Mouse (Mus musculus) forebrain, postnatal 0 days (tissue): Measurements from ENCODE around the gene Evpl. TPM values are rescaled to one million over a fixed set of nuclear protein-coding genes. Genes with fewer than 3 reads are reported as not detected.

ENCODE experiments used
- ATAC-seq: fragments of 200-750 bp; cut with Nextera tagmentation; 2 replicates; pipeline ENCODE4 v1.8.0; 2017; ENCODE audit warnings: mild to moderate bottlenecking, moderate library complexity
- DNase-seq: peaks from one replicate; pipeline ENCODE4 v3.0.0-alpha.2; 2015
- H3K27ac ChIP-seq: fragments of 300-500 bp; sonication (generic); 2 replicates; pipeline ENCODE4 v1.5.1; 2014; ENCODE audit warnings: low read depth, mild to moderate bottlenecking, antibody characterized with exemption, low read length, moderate library complexity, mixed read lengths
- H3K27me3 ChIP-seq: fragments of 300-500 bp; sonication (generic); 2 replicates; pipeline ENCODE4 v1.6.1; 2014; ENCODE audit warnings: mild to moderate bottlenecking, low read length, mixed read lengths; ENCODE audit not compliant: insufficient read depth
- H3K36me3 ChIP-seq: fragments of 300-500 bp; sonication (generic); 2 replicates; pipeline ENCODE4 v1.6.1; 2014; ENCODE audit warnings: mild to moderate bottlenecking, moderate library complexity; ENCODE audit not compliant: insufficient read depth
- H3K4me1 ChIP-seq: fragments of 300-500 bp; sonication (generic); 2 replicates; pipeline ENCODE4 v1.6.1; 2014; ENCODE audit warnings: antibody characterized with exemption; ENCODE audit not compliant: insufficient read depth
- H3K4me2 ChIP-seq: fragments of 300-500 bp; sonication (generic); 2 replicates; pipeline ENCODE4 v1.6.1; 2014; ENCODE audit warnings: low read depth, mild to moderate bottlenecking, moderate library complexity
- H3K4me3 ChIP-seq: fragments of 300-500 bp; sonication (generic); 2 replicates; pipeline ENCODE4 v1.5.1; 2014; ENCODE audit warnings: low read depth, low read length, mixed read lengths
- H3K9ac ChIP-seq: fragments of 300-500 bp; sonication (generic); 2 replicates; pipeline ENCODE4 v1.6.1; 2014; ENCODE audit warnings: mild to moderate bottlenecking
- H3K9me3 ChIP-seq: fragments of 300-500 bp; sonication (generic); 2 replicates; pipeline ENCODE4 v1.6.1; 2016; ENCODE audit warnings: low read length
- CTCF ChIP-seq: sonication (generic); IDR thresholded peaks from 2 replicates; pipeline ENCODE4 v1.5.1; 2016; ENCODE audit warnings: antibody characterized with exemption, control low read depth, low read depth
- WGBS: fragments of 180-500 bp; shearing (Covaris S2); extraction: QIAGEN DNeasy Blood & Tissue Kit; methylation state at CpG from one replicate; pipeline ENCODE4 v1.1.7; 2014; 5-methylcytosine and 5-hydroxymethylcytosine counted together
- polyA plus RNA-seq: library from polyadenylated mRNA; unstranded; fragments of >200 nt; fragmentation: Nextera tagmentation; extraction: Ambion mirVana; gene quantifications from 2 replicates; pipeline ENCODE4 v1.2.1, GENCODE M21; 2015
- total RNA-seq: library from RNA; depleted of rRNA; stranded (reverse); fragments of >200 nt; gene quantifications from 2 replicates; pipeline ENCODE4 v1.2.3, GENCODE M21; 2014

Evpl gene
- total and polyA plus RNA-seq, 2 experiments from 2014 or later: 1.1 to 2.3 TPM

DNA sequence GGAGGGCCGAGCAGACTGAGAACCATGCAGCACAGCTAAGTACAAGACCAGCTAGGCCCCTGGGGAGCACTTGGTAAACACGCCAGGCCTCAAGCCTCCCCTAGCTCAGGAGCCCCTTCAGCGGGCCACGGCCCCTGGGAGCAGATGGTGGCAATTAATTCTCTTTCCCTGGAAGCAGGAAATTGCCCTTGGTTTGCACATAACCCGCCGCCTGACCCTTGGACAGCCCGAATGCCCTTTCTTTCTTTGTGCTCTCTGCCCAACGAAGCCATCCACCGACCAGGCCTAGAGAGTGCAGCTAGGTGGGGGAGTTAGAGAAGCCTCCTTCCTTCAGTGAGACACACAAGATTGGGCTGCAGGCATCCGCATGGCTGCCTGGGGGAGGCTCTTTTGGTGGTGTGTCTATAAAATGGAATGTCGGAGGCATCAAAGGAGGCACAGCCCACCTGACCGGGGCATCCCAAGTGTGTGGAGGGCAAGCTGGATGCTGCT, 3.9 kb upstream of the Evpl start:
- no peak for ATAC-seq

DNA sequence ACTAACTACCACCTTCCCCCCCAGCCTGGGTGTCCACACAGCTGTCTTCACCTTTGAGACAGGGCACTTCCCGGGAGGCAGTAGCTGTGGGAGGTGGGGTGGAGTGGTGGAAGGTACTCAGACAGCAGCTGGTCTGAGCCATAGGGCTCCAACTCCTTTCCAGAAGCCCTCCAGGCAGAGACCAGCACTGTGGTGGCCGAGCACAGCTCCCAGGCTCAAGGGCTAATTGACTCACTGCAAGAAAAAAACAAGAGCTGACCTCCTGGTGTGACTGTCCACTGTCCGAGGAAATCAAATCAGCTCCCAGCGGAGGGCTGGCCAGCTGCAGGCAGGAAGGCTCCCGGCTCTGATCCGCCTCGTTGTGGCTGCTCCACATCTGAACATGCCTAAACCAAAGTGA, 1.9 kb upstream of the Evpl start:
- 11% methylated on average over 7 of the region's 7 CpGs for WGBS

More for the DNA sequence above, 3.9 kb upstream of the Evpl start:
- H3K27ac ChIP-seq: no peak overlapping the region
- no peak overlapping the region for H3K9ac ChIP-seq
- peaks cover 38% of the 10 kb centered on the region for H3K36me3 ChIP-seq
- H3K4me2 ChIP-seq: no peak overlapping the region
- no peak for TF ChIP-seq CTCF
- no peak overlapping the region for H3K4me3 ChIP-seq
- WGBS: 65% methylated on average over 12 of the region's 12 CpGs
- no peaks in the 10 kb centered on the region for H3K4me1 ChIP-seq
- H3K27me3 ChIP-seq: 0 out of 2 replicates have a peak, but pooled peaks cover 3% of the 10 kb centered on the region
- no peaks in the 10 kb centered on the region for H3K9me3 ChIP-seq
- DNase-seq: no peak

DNA sequence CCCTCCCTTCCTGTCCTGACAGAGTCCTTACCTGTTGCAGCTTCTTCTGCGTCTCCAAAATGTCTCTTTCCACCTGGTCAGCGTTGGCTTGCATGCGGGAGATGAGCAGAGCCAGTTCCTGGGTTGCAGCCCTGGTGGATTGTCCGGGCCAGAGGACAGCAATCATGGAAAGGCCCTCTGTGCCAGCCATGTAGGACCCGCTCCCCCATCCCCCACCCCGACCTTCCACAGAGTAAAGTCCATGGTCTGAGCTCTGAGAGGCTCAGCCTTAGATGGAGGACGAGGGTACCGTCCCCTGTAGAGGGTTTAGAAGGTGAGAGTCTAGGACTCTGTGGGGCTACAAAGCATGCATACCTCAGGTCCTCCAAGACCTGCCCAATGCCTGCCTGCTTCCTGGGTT, 3.0 kb downstream of the Evpl start:
- H3K4me3 ChIP-seq: no peak overlapping the region
- 83% methylated on average over 8 of the region's 8 CpGs for WGBS
- no peaks in the 10 kb centered on the region for H3K36me3 ChIP-seq
- H3K27me3 ChIP-seq: 0 out of 2 replicates have a peak, but pooled peaks cover 3% of the 10 kb centered on the region
- H3K4me1 ChIP-seq: no peaks in the 10 kb centered on the region
- no peaks in the 10 kb centered on the region for H3K9me3 ChIP-seq
- H3K9ac ChIP-seq: no peak overlapping the region
- TF ChIP-seq CTCF: no peak
- no peak overlapping the region for H3K27ac ChIP-seq
- H3K4me2 ChIP-seq: no peak overlapping the region
- no peak for DNase-seq
- no peak for ATAC-seq

More for the DNA sequence above, 1.9 kb upstream of the Evpl start:
- H3K4me2 ChIP-seq: no peak overlapping the region
- DNase-seq (no peak), ATAC-seq (no peak)
- H3K9ac ChIP-seq: no peak overlapping the region
- 0 out of 2 replicates have a peak, but pooled peaks cover 3% of the 10 kb centered on the region for H3K27me3 ChIP-seq
- peaks cover 18% of the 10 kb centered on the region for H3K36me3 ChIP-seq
- H3K4me3 ChIP-seq: no peak overlapping the region
- no peaks in the 10 kb centered on the region for H3K4me1 ChIP-seq
- TF ChIP-seq CTCF: no peak
- H3K9me3 ChIP-seq: no peaks in the 10 kb centered on the region
- H3K27ac ChIP-seq: no peak overlapping the region

DNA sequence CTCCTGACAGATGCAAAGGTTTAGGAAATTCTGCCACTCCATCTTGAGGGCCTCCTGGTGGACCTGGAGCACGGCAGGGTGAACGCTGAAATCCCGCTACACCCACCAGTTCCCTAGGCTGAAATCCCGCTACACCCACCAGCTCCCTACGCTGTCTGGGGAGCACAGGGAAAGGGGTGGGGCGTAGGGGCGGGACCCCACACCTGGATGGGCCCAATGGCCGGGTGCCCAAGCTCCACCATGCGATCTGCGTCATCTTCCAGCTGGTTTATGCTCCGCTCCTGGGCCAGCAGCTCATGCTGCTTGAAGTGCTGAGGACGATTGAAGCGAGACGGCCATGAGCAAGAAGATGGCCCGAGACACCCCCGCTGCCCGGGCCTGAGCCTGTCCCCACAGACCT, 5.5 kb downstream of the Evpl start:
- H3K4me1 ChIP-seq: no peaks in the 10 kb centered on the region
- 30% methylated on average over 17 of the region's 17 CpGs for WGBS
- peak; percentile 20 for DNase-seq
- no peak overlapping the region for H3K27ac ChIP-seq
- no peaks in the 10 kb centered on the region for H3K27me3 ChIP-seq
- TF ChIP-seq CTCF: no peak
- no peaks in the 10 kb centered on the region for H3K36me3 ChIP-seq
- no peak overlapping the region for H3K4me3 ChIP-seq
- no peaks in the 10 kb centered on the region for H3K9me3 ChIP-seq
- H3K4me2 ChIP-seq: peak overlapping the region; percentile 21
- peak; percentile 56 for ATAC-seq
- no peak overlapping the region for H3K9ac ChIP-seq

DNA sequence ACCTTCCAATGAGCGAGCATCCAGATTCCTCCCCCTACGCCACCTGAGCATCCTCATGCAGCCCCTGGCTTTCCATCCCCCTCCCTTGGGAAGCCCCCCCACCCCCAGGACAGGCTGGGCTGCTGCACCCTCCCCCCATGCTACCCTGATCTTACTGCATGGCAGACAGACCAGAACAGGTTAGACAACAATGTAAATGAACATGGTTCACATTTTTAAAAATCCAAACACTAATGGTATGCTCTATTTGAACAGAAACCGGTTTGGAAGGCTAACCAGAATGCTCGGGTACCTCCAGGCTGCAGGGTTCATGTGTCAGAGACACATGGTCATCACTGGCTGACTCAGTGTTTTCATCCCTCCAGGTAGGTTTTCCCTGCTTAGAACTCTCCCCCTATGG, 9.2 kb downstream of the Evpl start:
- H3K4me3 ChIP-seq: no peak overlapping the region
- peaks cover 4% of the 10 kb centered on the region; the same call in 1 of the 2 replicates for H3K27me3 ChIP-seq
- no peaks in the 10 kb centered on the region for H3K9me3 ChIP-seq
- WGBS: 77% methylated on average over 4 of the region's 4 CpGs
- DNase-seq: no peak
- H3K27ac ChIP-seq: no peak overlapping the region
- no peak for TF ChIP-seq CTCF
- no peaks in the 10 kb centered on the region for H3K4me1 ChIP-seq
- H3K9ac ChIP-seq: no peak overlapping the region
- no peak for ATAC-seq
- no peak overlapping the region for H3K4me2 ChIP-seq
- no peaks in the 10 kb centered on the region; the same call in 1 of the 2 replicates for H3K36me3 ChIP-seq

DNA sequence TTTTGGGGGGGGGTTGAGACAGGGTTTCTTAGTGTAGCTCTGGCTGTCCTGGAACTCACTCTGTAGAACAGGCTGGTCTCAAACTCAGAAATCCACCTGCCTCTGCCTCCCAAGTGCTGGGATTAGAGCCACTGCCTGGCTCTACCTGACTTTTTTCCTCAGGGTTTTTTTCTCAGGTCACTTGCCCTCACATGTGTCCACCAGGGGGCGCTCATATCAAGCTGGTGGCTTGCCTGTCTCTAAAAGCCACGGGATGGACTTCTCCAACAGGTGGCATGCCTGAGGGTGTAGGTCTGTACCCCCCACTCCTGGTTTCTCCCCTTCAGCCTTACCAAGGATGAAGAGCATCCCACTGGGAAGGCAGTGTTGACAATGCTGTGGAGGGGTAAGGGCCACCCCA, 11.5 kb downstream of the Evpl start:
- no peaks in the 10 kb centered on the region; the same call in 1 of the 2 replicates for H3K36me3 ChIP-seq
- DNase-seq (peak; percentile 56), ATAC-seq (no peak)
- 0 out of 2 replicates have a peak, but pooled peaks cover 5% of the 10 kb centered on the region for H3K9me3 ChIP-seq
- 0% methylated on average over 2 of the region's 2 CpGs for WGBS
- no peaks in the 10 kb centered on the region for H3K4me1 ChIP-seq
- H3K9ac ChIP-seq: no peak overlapping the region
- no peak overlapping the region for H3K4me3 ChIP-seq
- peaks cover 18% of the 10 kb centered on the region for H3K27me3 ChIP-seq
- no peak overlapping the region for H3K27ac ChIP-seq
- no peak overlapping the region for H3K4me2 ChIP-seq
- peak; percentile 76 for TF ChIP-seq CTCF

DNA sequence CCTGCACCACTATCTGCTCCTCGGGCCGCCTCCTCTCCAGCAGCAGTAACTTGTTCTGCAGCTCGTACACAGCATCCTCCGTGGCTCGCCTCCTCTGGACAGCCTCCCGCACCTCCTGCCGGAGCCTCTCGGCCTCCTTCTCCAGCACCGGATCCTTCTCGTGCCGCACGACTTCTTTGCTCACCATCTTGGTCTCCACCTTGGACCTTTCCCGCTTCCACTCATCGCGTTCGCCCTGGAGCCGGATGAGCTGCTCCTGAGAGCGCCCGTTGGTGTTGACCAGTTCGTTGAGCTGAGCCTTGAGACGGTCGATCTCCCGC, 15.2 kb downstream of the Evpl start:
- Histone ChIP-seq H3K27ac (no peak overlapping the region), H3K9ac (peak overlapping the region; percentile 14; the same call in 1 of the 2 replicates), H3K27me3 (peaks cover 26% of the 10 kb centered on the region), H3K36me3 (no peaks in the 10 kb centered on the region; the same call in 1 of the 2 replicates), H3K4me2 (peak overlapping the region; percentile 40), H3K9me3 (0 out of 2 replicates have a peak, but pooled peaks cover 5% of the 10 kb centered on the region), H3K4me3 (peak overlapping the region; percentile 18; the same call in 1 of the 2 replicates), H3K4me1 (no peaks in the 10 kb centered on the region)
- ATAC-seq: no peak
- DNase-seq: no peak
- no peak for TF ChIP-seq CTCF
- WGBS: 22% methylated on average over 23 of the region's 23 CpGs
